Mouse (Mus musculus) cerebellum, adult 2 months (tissue): ENCODE data around the gene 4933428G20Rik.

Experiments used
- CTCF ChIP-seq: fragments of 200-500 bp; IDR thresholded peaks from 2 replicates; pipeline ENCODE4 v1.5.1; 2011; ENCODE audit warnings: low read depth, mild to moderate bottlenecking, control low read depth, low read length, moderate library complexity, borderline replicate concordance; ENCODE audit not compliant: insufficient read depth
- POLR2A ChIP-seq: fragments of 200-500 bp; IDR thresholded peaks from 2 replicates; pipeline ENCODE4 v1.6.1; 2011; ENCODE audit warnings: low read length, control low read depth, borderline replicate concordance; ENCODE audit not compliant: insufficient read depth

DNA sequence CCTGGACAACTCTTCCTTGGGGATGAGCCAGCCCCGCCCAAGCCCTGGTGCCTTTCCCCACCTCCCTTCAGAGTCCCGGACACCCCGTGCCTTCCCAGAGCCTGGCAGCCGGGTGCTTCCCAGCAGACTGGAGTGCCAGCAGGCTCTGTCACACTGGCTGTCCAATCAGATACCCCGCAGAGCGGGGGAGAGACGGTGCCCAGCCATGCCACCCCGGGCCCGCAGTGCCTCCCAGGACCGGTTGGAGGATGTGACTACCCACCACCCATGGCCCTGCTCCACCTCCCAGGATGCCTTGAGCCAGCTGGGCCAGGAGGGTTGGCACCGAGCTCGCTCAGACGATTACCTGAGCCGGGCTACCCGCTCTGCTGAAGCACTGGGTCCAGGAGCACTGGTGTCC is 48.5 kb downstream of the 4933428G20Rik start:
- TF ChIP-seq CTCF: no peak
- TF ChIP-seq POLR2A: no peak
